Mouse (Mus musculus) CH12.LX (cell line): ENCODE data around the gene Stard13. TPM values are rescaled to one million over a fixed set of nuclear protein-coding genes. Genes with fewer than 3 reads are reported as not detected.

Experiments used
- DNase-seq: peaks from one replicate; pipeline ENCODE4 v3.0.0-alpha.2; 2013; ENCODE audit errors: extremely low read depth
- H3K27ac ChIP-seq: 2 replicates; pipeline ENCODE4 v1.5.1; 2012; ENCODE audit warnings: low read depth, mild to moderate bottlenecking, control low read depth, moderate library complexity; ENCODE audit not compliant: insufficient read depth
- H3K27me3 ChIP-seq: replicated peaks from 2 replicates; pipeline ENCODE3; 2012; ENCODE audit warnings: inconsistent platforms
- H3K36me3 ChIP-seq, 2 experiments: replicated peaks in 1 of 2; 2 replicates each; pipeline versions ENCODE3 to v1.6.1; 2012; ENCODE audit warnings: inconsistent platforms in 1 of 2, low read length in 1 of 2, mild to moderate bottlenecking in 1 of 2, mixed read lengths in 1 of 2, moderate library complexity in 1 of 2; ENCODE audit not compliant: control insufficient read depth in 1 of 2, insufficient read depth in 1 of 2
- H3K4me1 ChIP-seq, 2 experiments: 2 replicates each; pipeline ENCODE4 v1.6.1; 2012; ENCODE audit warnings: inconsistent platforms in 1 of 2, moderate library complexity in 1 of 2; ENCODE audit not compliant: insufficient read depth in 2 of 2, control insufficient read depth in 1 of 2
- H3K4me2 ChIP-seq: 2 replicates; pipeline ENCODE4 v1.6.1; 2012; ENCODE audit warnings: low read depth, mild to moderate bottlenecking, control low read depth; ENCODE audit not compliant: poor library complexity, insufficient read depth, severe bottlenecking
- H3K4me3 ChIP-seq, 3 experiments: fragments of 150-350 bp in 1 of 3; sonication (generic) in 1 of 3; replicated peaks in 1 of 3; 2 replicates each; pipeline versions ENCODE3 to v1.5.1; 2011 to 2012; ENCODE audit warnings: low read depth in 2 of 3, low read length in 2 of 3, mild to moderate bottlenecking in 2 of 3, moderate library complexity in 2 of 3, control low read depth in 1 of 3, improper control_type of control experiment in 1 of 3, inconsistent platforms in 1 of 3, mixed read lengths in 1 of 3; ENCODE audit not compliant: poor library complexity in 1 of 3
- H3K79me2 ChIP-seq: replicated peaks from 2 replicates; pipeline ENCODE4 v1.6.1; 2012; ENCODE audit warnings: mild to moderate bottlenecking, moderate library complexity; ENCODE audit not compliant: control insufficient read depth, poor library complexity, insufficient read depth, severe bottlenecking; ENCODE audit errors: extremely low read depth
- H3K9ac ChIP-seq: 2 replicates; pipeline ENCODE4 v1.6.1; 2012; ENCODE audit warnings: low read depth, mild to moderate bottlenecking, control low read depth, moderate library complexity; ENCODE audit not compliant: insufficient read depth
- H3K9me3 ChIP-seq: replicated peaks from 2 replicates; pipeline ENCODE3; 2012; ENCODE audit warnings: low read length, inconsistent platforms, mixed read lengths
- BHLHE40 ChIP-seq: IDR thresholded peaks from 2 replicates; pipeline ENCODE4 v1.6.1; 2011; ENCODE audit warnings: mild to moderate bottlenecking, low read depth, low read length, improper control_type of control experiment
- CTCF ChIP-seq, 2 experiments: IDR thresholded peaks in 1 of 2; conservative IDR thresholded peaks in 1 of 2; 2 replicates each; pipeline ENCODE4 v1.5.1; 2011 to 2012; ENCODE audit warnings: low read depth in 2 of 2, low read length in 2 of 2, improper control_type of control experiment in 1 of 2, inconsistent platforms in 1 of 2, mild to moderate bottlenecking in 1 of 2, moderate library complexity in 1 of 2
- E2F4 ChIP-seq: IDR thresholded peaks from 2 replicates; pipeline ENCODE4 v1.6.1; 2011; ENCODE audit warnings: low read depth, low read length, improper control_type of control experiment; ENCODE audit not compliant: insufficient replicate concordance
- EP300 ChIP-seq: IDR thresholded peaks from 2 replicates; pipeline ENCODE4 v1.6.1; 2011; ENCODE audit warnings: low read length, improper control_type of control experiment
- ETS1 ChIP-seq: conservative IDR thresholded peaks from 2 replicates; pipeline ENCODE4 v1.6.1; 2012; ENCODE audit warnings: low read depth, mild to moderate bottlenecking, inconsistent platforms, low read length, improper control_type of control experiment, moderate library complexity
- GABPA ChIP-seq: IDR thresholded peaks from 2 replicates; pipeline ENCODE4 v1.6.1; 2012; ENCODE audit warnings: low read depth, low read length, improper control_type of control experiment, inconsistent platforms; ENCODE audit not compliant: insufficient replicate concordance
- HCFC1 ChIP-seq: IDR thresholded peaks from 2 replicates; pipeline ENCODE4 v1.6.1; 2012; ENCODE audit warnings: low read depth, mild to moderate bottlenecking, inconsistent platforms, low read length, improper control_type of control experiment
- JUN ChIP-seq: IDR thresholded peaks from 2 replicates; pipeline ENCODE4 v1.6.1; 2011; ENCODE audit warnings: low read depth, mild to moderate bottlenecking, low read length, improper control_type of control experiment, moderate library complexity; ENCODE audit not compliant: insufficient read depth
- JUND ChIP-seq: conservative IDR thresholded peaks from 2 replicates; pipeline ENCODE4 v1.6.1; 2011; ENCODE audit warnings: low read depth, low read length, improper control_type of control experiment
- KAT2A ChIP-seq: IDR thresholded peaks from 2 replicates; pipeline ENCODE4 v1.6.1; 2012; ENCODE audit warnings: low read length, improper control_type of control experiment, inconsistent platforms; ENCODE audit not compliant: insufficient replicate concordance
- MAFK ChIP-seq: IDR thresholded peaks from 2 replicates; pipeline ENCODE4 v1.6.1; 2011; ENCODE audit warnings: low read length, improper control_type of control experiment; ENCODE audit not compliant: insufficient replicate concordance
- MAX ChIP-seq: IDR thresholded peaks from 2 replicates; pipeline ENCODE4 v1.6.1; 2011; ENCODE audit warnings: low read length, improper control_type of control experiment
- MAZ ChIP-seq: IDR thresholded peaks from 2 replicates; pipeline ENCODE4 v1.6.1; 2012; ENCODE audit warnings: low read depth, mild to moderate bottlenecking, inconsistent platforms, low read length, improper control_type of control experiment, moderate library complexity
- MYC ChIP-seq: IDR thresholded peaks from 2 replicates; pipeline ENCODE4 v1.6.1; 2011; ENCODE audit warnings: low read depth, mild to moderate bottlenecking, improper control_type of control experiment, low read length
- NRF1 ChIP-seq: IDR thresholded peaks from 2 replicates; pipeline ENCODE4 v1.6.1; 2014; ENCODE audit warnings: low read depth, mild to moderate bottlenecking, inconsistent platforms, low read length, improper control_type of control experiment, moderate library complexity
- PAX5 ChIP-seq: IDR thresholded peaks from 2 replicates; pipeline ENCODE4 v1.6.1; 2012; ENCODE audit warnings: low read length, inconsistent platforms, mixed read lengths
- POLR2AphosphoS2 ChIP-seq: IDR thresholded peaks from 2 replicates; pipeline ENCODE4 v1.6.1; 2011; ENCODE audit warnings: low read depth, low read length, improper control_type of control experiment
- RAD21 ChIP-seq: IDR thresholded peaks from 2 replicates; pipeline ENCODE4 v1.6.1; 2011; ENCODE audit warnings: low read depth, mild to moderate bottlenecking, low read length, improper control_type of control experiment, moderate library complexity
- SIN3A ChIP-seq: IDR thresholded peaks from 2 replicates; pipeline ENCODE4 v1.6.1; 2012; ENCODE audit warnings: low read length, improper control_type of control experiment, inconsistent platforms
- SMC3 ChIP-seq: IDR thresholded peaks from 2 replicates; pipeline ENCODE4 v1.6.1; 2011; ENCODE audit warnings: low read depth, low read length, improper control_type of control experiment
- TBP ChIP-seq: conservative IDR thresholded peaks from 2 replicates; pipeline ENCODE4 v1.6.1; 2011; ENCODE audit warnings: low read depth, low read length, improper control_type of control experiment
- TCF12 ChIP-seq: IDR thresholded peaks from 2 replicates; pipeline ENCODE4 v1.6.1; 2014; ENCODE audit warnings: low read depth, mild to moderate bottlenecking, inconsistent platforms, low read length, improper control_type of control experiment
- USF1 ChIP-seq: IDR thresholded peaks from 2 replicates; pipeline ENCODE4 v1.6.1; 2014; ENCODE audit warnings: low read depth, mild to moderate bottlenecking, inconsistent platforms, low read length, improper control_type of control experiment
- USF2 ChIP-seq: conservative IDR thresholded peaks from 2 replicates; pipeline ENCODE4 v1.6.1; 2011; ENCODE audit warnings: low read depth, low read length, improper control_type of control experiment
- ZC3H11A ChIP-seq: IDR thresholded peaks from 2 replicates; pipeline ENCODE4 v1.6.1; 2012; ENCODE audit warnings: low read depth, mild to moderate bottlenecking, inconsistent platforms, low read length, improper control_type of control experiment
- ZKSCAN1 ChIP-seq: IDR thresholded peaks from 2 replicates; pipeline ENCODE4 v1.6.1; 2012; ENCODE audit warnings: low read depth, inconsistent platforms, low read length, improper control_type of control experiment, borderline replicate concordance
- ZMIZ1 ChIP-seq: IDR thresholded peaks from 2 replicates; pipeline ENCODE4 v1.6.1; 2012; ENCODE audit warnings: low read depth, mild to moderate bottlenecking, inconsistent platforms, low read length, improper control_type of control experiment
- ZNF384 ChIP-seq: IDR thresholded peaks from 2 replicates; pipeline ENCODE4 v1.6.1; 2012; ENCODE audit warnings: low read depth, low read length, improper control_type of control experiment, inconsistent platforms
- dilution Hi-C: fragments of 300-500 bp; cut with MboI; formaldehyde crosslinking; loops from 2 replicates; pipeline ENCODE4 v1.14.3; 2020; ENCODE audit warnings: low sequenced_read_pairs; ENCODE audit not compliant: extremely low pct_unique_long_range_greater_than_20kb, extremely low pct_ligation_motif_present
- in situ Hi-C: fragments of 300-500 bp; cut with MboI; formaldehyde crosslinking; loops from 3 replicates; pipeline ENCODE4 v1.14.3; 2019; ENCODE audit warnings: low sequenced_read_pairs, low pct_ligation_motif_present, low pct_unique_long_range_greater_than_20kb, mixed read lengths
- polyA plus RNA-seq: library from polyadenylated mRNA; unstranded; fragments of >175 nt; gene quantifications from 2 replicates; pipeline ENCODE4 v1.2.1, GENCODE M21; 2012; ENCODE audit warnings: low read depth; ENCODE audit not compliant: insufficient read length
- total RNA-seq, 2 experiments: library from RNA; depleted of rRNA; stranded (reverse); fragments of 300-350 nt in 1 of 2; fragments of >200 nt in 1 of 2; gene quantifications; 2 replicates each; pipeline ENCODE4 v1.2.3; 2012 to 2014

Gene Stard13
- total and polyA plus RNA-seq, 3 experiments: 33.5 to 154 (median 73.6) TPM

DNA sequence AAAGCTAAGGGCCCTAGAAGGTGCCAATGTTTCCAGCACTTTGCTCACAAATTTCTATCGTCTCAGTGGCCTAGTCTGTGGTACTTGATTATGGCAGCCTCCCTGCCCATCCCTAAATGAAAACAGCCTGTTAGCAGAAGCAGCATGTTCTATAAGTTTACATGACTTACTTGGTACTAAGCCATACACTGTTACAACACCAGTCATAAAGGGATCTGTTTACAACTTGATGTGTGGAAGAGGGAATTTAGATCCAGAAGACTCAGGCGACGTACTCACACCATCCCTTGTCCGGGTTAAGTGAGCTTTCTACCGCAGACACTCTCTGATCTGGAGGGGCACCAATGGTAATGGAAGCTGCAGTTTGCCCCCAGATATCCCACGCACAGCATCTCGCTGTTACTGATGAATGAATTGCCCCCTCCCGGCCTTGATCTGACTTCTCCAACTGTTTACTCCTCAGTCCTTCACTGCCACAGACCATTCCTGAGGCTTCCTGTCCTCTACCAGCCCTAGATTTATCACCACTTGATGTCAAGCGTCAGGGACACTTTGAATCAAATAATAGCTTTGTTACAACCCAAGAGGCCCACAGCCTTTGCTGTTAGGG, 53.4 kb downstream of the Stard13 start:
- H3K4me1 ChIP-seq: no peaks in the 10 kb centered on the region
- no peak for TF ChIP-seq ETS1
- no peak for TF ChIP-seq NRF1
- no peak for TF ChIP-seq EP300
- no peak for TF ChIP-seq POLR2AphosphoS2
- TF ChIP-seq GABPA: no peak
- TF ChIP-seq BHLHE40: no peak
- no peak for TF ChIP-seq MYC
- TF ChIP-seq ZNF384: no peak
- no peak for TF ChIP-seq USF2
- no peak for TF ChIP-seq CTCF (conservative IDR thresholded peaks at IDR 0.05 in 1 of 2, IDR thresholded peaks at IDR 0.05 in 1 of 2; ENCODE audit: low read depth in 2 of 2, low read length in 2 of 2)
- TF ChIP-seq ZC3H11A: no peak
- TF ChIP-seq SMC3: no peak
- no peak for TF ChIP-seq JUND
- TF ChIP-seq TBP: no peak
- no peak for TF ChIP-seq MAX
- no peak for TF ChIP-seq PAX5
- TF ChIP-seq E2F4: no peak
- no peak for TF ChIP-seq HCFC1
- TF ChIP-seq TCF12: no peak
- no peak for TF ChIP-seq MAFK
- H3K4me3 ChIP-seq: no peak overlapping the region
- dilution Hi-C loops: no loop called here
- H3K9ac ChIP-seq: no peak overlapping the region
- H3K9me3 ChIP-seq: no peaks in the 10 kb centered on the region
- no peaks in the 10 kb centered on the region for H3K27me3 ChIP-seq
- H3K27ac ChIP-seq: no peak overlapping the region
- H3K79me2 ChIP-seq: no peaks in the 10 kb centered on the region
- H3K36me3 ChIP-seq: no peaks in the 10 kb centered on the region
- in situ Hi-C loops: no loop called here
- H3K4me2 ChIP-seq: no peak overlapping the region
- DNase-seq: no peak

- no peak overlapping the region for H3K9ac ChIP-seq
- no peak for TF ChIP-seq ZMIZ1
- no peak for TF ChIP-seq TCF12
- no peak for TF ChIP-seq KAT2A
- TF ChIP-seq ETS1: no peak
- no peak for TF ChIP-seq ZNF384
- TF ChIP-seq JUN: no peak
- no peak for TF ChIP-seq PAX5
- no peak for TF ChIP-seq MAZ
- TF ChIP-seq RAD21: no peak
- TF ChIP-seq SIN3A: no peak
- no peak for TF ChIP-seq ZKSCAN1
- TF ChIP-seq TBP: no peak
- no peak for TF ChIP-seq USF1
- TF ChIP-seq, all 38 proteins: peak for 0
- H3K4me3 ChIP-seq: no peak overlapping the region
- H3K4me1 ChIP-seq: peaks cover 2 to 9% of the 10 kb centered on the region in 2 experiments; a peak in 2 of 4 replicates
- no peaks in the 10 kb centered on the region for H3K9me3 ChIP-seq
- no peak overlapping the region for H3K27ac ChIP-seq
- no peaks in the 10 kb centered on the region for H3K79me2 ChIP-seq
- dilution Hi-C loops (no loop called here), in situ Hi-C loops (no loop called here)
- H3K4me2 ChIP-seq: no peak overlapping the region
- no peaks in the 10 kb centered on the region for H3K36me3 ChIP-seq
- no peaks in the 10 kb centered on the region for H3K27me3 ChIP-seq
- DNase-seq: no peak
Measured at GRCm38 (mm10) chr5:151177171-151177570, 56.5 kb downstream of the Stard13 start.
